Mouse (Mus musculus): ENCODE data around the gene Cxcr2. TPM values are rescaled to one million over a fixed set of nuclear protein-coding genes. Genes with fewer than 3 reads are reported as not detected.
"Not testable (repeated sequence)": the region's sequence is repeated elsewhere in the genome, so short reads cannot be mapped to it uniquely, and the experiment has no call there.

Gene Cxcr2
- polyA plus RNA-seq, 1 experiment from 2014 or later: 0.10 TPM

- 90% methylated on average over 6 of the region's 6 CpGs for WGBS
- no peak for ATAC-seq (ENCODE audit: low FRiP score, low read depth)
- Histone ChIP-seq H3K36me3 (no peaks in the 10 kb centered on the region), H3K4me3 (no peak overlapping the region), H3K9ac (replicated peaks) (no peak overlapping the region), H3K4me2 (replicated peaks) (no peak overlapping the region), H3K27me3 (no peaks in the 10 kb centered on the region), H3K27ac (replicated peaks) (no peak overlapping the region), H3K4me1 (no peaks in the 10 kb centered on the region), H3K9me3 (no peaks in the 10 kb centered on the region)
These were observed 4.5 kb upstream of the Cxcr2 start for GRCm38 (mm10) chr1:74149106-74149885.

- Histone ChIP-seq H3K9me3 (no peaks in the 10 kb centered on the region), H3K27ac (replicated peaks) (no peak overlapping the region), H3K9ac (replicated peaks) (no peak overlapping the region), H3K27me3 (no peaks in the 10 kb centered on the region), H3K36me3 (no peaks in the 10 kb centered on the region), H3K4me3 (no peak overlapping the region), H3K4me2 (replicated peaks) (no peak overlapping the region), H3K4me1 (no peaks in the 10 kb centered on the region)
- WGBS: 64% methylated on average over 3 of the region's 3 CpGs
- ATAC-seq (ENCODE audit: low FRiP score, low read depth): no peak
These were observed 3.7 kb upstream of the Cxcr2 start for GRCm38 (mm10) chr1:74150101-74150500.

GRCm38 (mm10) chr1:74151091-74151490 lies 2.7 kb upstream of the Cxcr2 start:
- no peak for ATAC-seq (ENCODE audit: low FRiP score, low read depth)
- Histone ChIP-seq H3K9me3 (no peaks in the 10 kb centered on the region), H3K36me3 (no peaks in the 10 kb centered on the region), H3K9ac (replicated peaks) (no peak overlapping the region), H3K27me3 (no peaks in the 10 kb centered on the region), H3K27ac (replicated peaks) (no peak overlapping the region), H3K4me2 (replicated peaks) (no peak overlapping the region), H3K4me3 (no peak overlapping the region), H3K4me1 (no peaks in the 10 kb centered on the region)
- WGBS: 81% methylated on average over 3 of the region's 3 CpGs

GRCm38 (mm10) chr1:74155435-74156012 lies 1.7 kb downstream of the Cxcr2 start:
- Histone ChIP-seq H3K27me3 (no peaks in the 10 kb centered on the region), H3K27ac (replicated peaks) (no peak overlapping the region), H3K9me3 (no peaks in the 10 kb centered on the region), H3K4me3 (no peak overlapping the region), H3K4me2 (replicated peaks) (no peak overlapping the region), H3K9ac (replicated peaks) (no peak overlapping the region), H3K36me3 (no peaks in the 10 kb centered on the region), H3K4me1 (no peaks in the 10 kb centered on the region)
- 95% methylated on average over 6 of the region's 6 CpGs for WGBS
- ATAC-seq (ENCODE audit: low FRiP score, low read depth): no peak

- H3K4me2 ChIP-seq (replicated peaks): no peak overlapping the region
- no peaks in the 10 kb centered on the region for H3K9me3 ChIP-seq
- H3K27ac ChIP-seq (replicated peaks): no peak overlapping the region
- 81% methylated on average over 14 of the region's 14 CpGs for WGBS
- no peaks in the 10 kb centered on the region for H3K36me3 ChIP-seq
- H3K4me3 ChIP-seq: no peak overlapping the region
- no peak for ATAC-seq (ENCODE audit: low FRiP score, low read depth)
- H3K9ac ChIP-seq (replicated peaks): no peak overlapping the region
- H3K4me1 ChIP-seq: no peaks in the 10 kb centered on the region
- no peaks in the 10 kb centered on the region for H3K27me3 ChIP-seq
These were observed 2.7 kb downstream of the Cxcr2 start for GRCm38 (mm10) chr1:74156381-74156910.

- not testable (repeated sequence) for H3K27ac ChIP-seq (replicated peaks); H3K9me3 ChIP-seq; H3K4me1 ChIP-seq; H3K36me3 ChIP-seq; ATAC-seq (ENCODE audit: low FRiP score, low read depth); H3K4me2 ChIP-seq (replicated peaks); H3K9ac ChIP-seq (replicated peaks); H3K27me3 ChIP-seq; H3K4me3 ChIP-seq
- WGBS: 84% methylated on average over 5 of the region's 5 CpGs
These were observed 5.8 kb downstream of the Cxcr2 start for GRCm38 (mm10) chr1:74159613-74160012.

- Histone ChIP-seq H3K9me3 (no peaks in the 10 kb centered on the region), H3K9ac (replicated peaks) (no peak overlapping the region), H3K27ac (replicated peaks) (no peak overlapping the region), H3K4me1 (no peaks in the 10 kb centered on the region), H3K4me2 (replicated peaks) (no peak overlapping the region), H3K4me3 (no peak overlapping the region), H3K36me3 (no peaks in the 10 kb centered on the region), H3K27me3 (no peaks in the 10 kb centered on the region)
- WGBS: 81% methylated on average over 2 of the region's 2 CpGs
- ATAC-seq (ENCODE audit: low FRiP score, low read depth): no peak
These were observed 6.2 kb downstream of the Cxcr2 start for GRCm38 (mm10) chr1:74160036-74160435.

- no peak overlapping the region for H3K4me3 ChIP-seq
- no peak overlapping the region for H3K27ac ChIP-seq (replicated peaks)
- WGBS: 89% methylated on average over 5 of the region's 5 CpGs
- no peak overlapping the region for H3K9ac ChIP-seq (replicated peaks)
- H3K36me3 ChIP-seq: no peaks in the 10 kb centered on the region
- H3K9me3 ChIP-seq: no peaks in the 10 kb centered on the region
- no peaks in the 10 kb centered on the region for H3K4me1 ChIP-seq
- H3K27me3 ChIP-seq: no peaks in the 10 kb centered on the region
- H3K4me2 ChIP-seq (replicated peaks): no peak overlapping the region
- ATAC-seq (ENCODE audit: low FRiP score, low read depth): no peak
These were observed 13.3 kb downstream of the Cxcr2 start for GRCm38 (mm10) chr1:74167136-74167535.

GRCm38 (mm10) chr1:74169721-74170120 lies 15.9 kb downstream of the Cxcr2 start:
- Histone ChIP-seq H3K9me3 (no peaks in the 10 kb centered on the region), H3K27ac (replicated peaks) (no peak overlapping the region), H3K4me2 (replicated peaks) (no peak overlapping the region), H3K4me3 (no peak overlapping the region), H3K36me3 (no peaks in the 10 kb centered on the region), H3K9ac (replicated peaks) (no peak overlapping the region), H3K27me3 (no peaks in the 10 kb centered on the region), H3K4me1 (no peaks in the 10 kb centered on the region)
- no peak for ATAC-seq (ENCODE audit: low FRiP score, low read depth)
- 89% methylated on average over 3 of the region's 3 CpGs for WGBS

GRCm38 (mm10) chr1:74172722-74173121 lies 18.9 kb downstream of the Cxcr2 start:
- Histone ChIP-seq H3K4me1 (no peaks in the 10 kb centered on the region), H3K36me3 (no peaks in the 10 kb centered on the region), H3K9ac (replicated peaks) (no peak overlapping the region), H3K27me3 (no peaks in the 10 kb centered on the region), H3K9me3 (no peaks in the 10 kb centered on the region), H3K27ac (replicated peaks) (no peak overlapping the region), H3K4me3 (no peak overlapping the region), H3K4me2 (replicated peaks) (no peak overlapping the region)
- 83% methylated on average over 3 of the region's 3 CpGs for WGBS
- no peak for ATAC-seq (ENCODE audit: low FRiP score, low read depth)

- no peak overlapping the region for H3K4me2 ChIP-seq (replicated peaks)
- H3K4me3 ChIP-seq: no peak overlapping the region
- ATAC-seq (ENCODE audit: low FRiP score, low read depth): no peak
- no peaks in the 10 kb centered on the region for H3K9me3 ChIP-seq
- no peaks in the 10 kb centered on the region for H3K4me1 ChIP-seq
- H3K27ac ChIP-seq (replicated peaks): no peak overlapping the region
- H3K9ac ChIP-seq (replicated peaks): no peak overlapping the region
- H3K27me3 ChIP-seq: no peaks in the 10 kb centered on the region
- 82% methylated on average over 4 of the region's 4 CpGs for WGBS
- H3K36me3 ChIP-seq: no peaks in the 10 kb centered on the region
These were observed 21.9 kb downstream of the Cxcr2 start for GRCm38 (mm10) chr1:74175731-74176130.

- Histone ChIP-seq H3K4me2 (replicated peaks) (no peak overlapping the region), H3K4me1 (no peaks in the 10 kb centered on the region), H3K27ac (replicated peaks) (no peak overlapping the region), H3K4me3 (no peak overlapping the region), H3K9ac (replicated peaks) (no peak overlapping the region), H3K36me3 (no peaks in the 10 kb centered on the region), H3K9me3 (no peaks in the 10 kb centered on the region), H3K27me3 (no peaks in the 10 kb centered on the region)
- ATAC-seq (ENCODE audit: low FRiP score, low read depth): no peak
- WGBS: 85% methylated on average over 3 of the region's 3 CpGs
These were observed 24.8 kb downstream of the Cxcr2 start for GRCm38 (mm10) chr1:74178618-74179017.

Data from midbrain, embryonic 12.5 days (tissue).